Mouse (Mus musculus) pancreas, adult 10 weeks (tissue): ENCODE data around the gene Gstt2. TPM values are rescaled to one million over a fixed set of nuclear protein-coding genes. Genes with fewer than 3 reads are reported as not detected.

Experiments used
- polyA plus RNA-seq: library from polyadenylated mRNA; stranded (reverse); fragments of 350-450 nt; fragmentation: Illumina TruSeq; extraction: RNeasy Lipid Tissue Mini Kit (QIAGEN cat#74804); gene quantifications from one replicate; pipeline ENCODE4 v1.2.3, GENCODE M21; 2015; ENCODE audit warnings: low read depth, low replicate concordance; ENCODE audit not compliant: insufficient read depth

Gene Gstt2
- 17.0 TPM for polyA plus RNA-seq

DNA sequence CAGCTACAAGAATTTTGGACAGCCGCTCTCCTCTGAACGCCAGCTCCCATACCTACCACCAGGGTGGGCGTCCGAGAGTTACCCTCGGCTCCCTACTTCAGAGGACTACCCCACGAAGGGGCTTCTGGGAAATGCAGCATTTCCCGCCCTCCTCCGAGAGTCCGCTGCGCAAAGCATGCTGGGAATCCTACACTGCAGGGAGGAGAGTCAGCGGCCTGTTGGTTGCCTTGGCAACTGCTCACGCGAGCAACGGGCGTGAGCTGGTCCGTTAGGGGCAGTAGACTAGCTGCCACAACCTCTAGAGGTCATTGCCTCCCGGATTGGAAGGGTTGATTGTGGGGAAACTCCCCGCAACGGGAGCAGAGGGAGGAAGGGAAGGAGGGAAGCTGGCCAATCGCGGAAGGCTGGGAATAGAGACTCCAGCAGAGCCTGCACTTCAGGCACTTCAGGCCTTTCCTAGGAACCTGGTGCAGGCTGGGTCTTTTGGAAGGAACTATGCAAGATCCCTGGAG is at the start of gene Gstt2:
Gene Gstt2, minus strand, starts transcription at position 177 of the 512 bp plus-strand sequence.

GRCm38 (mm10) chr10:75859786-75860470 is 22.7 kb upstream of the Gstt2 start, which contains the start of gene Mif:
TSS of gene Mif (minus strand) at chr10:75860240.

GRCm38 (mm10) chr10:75822443-75822842 is 14.8 kb downstream of the Gstt2 start, which contains the start of gene Gstt4:
TSS of gene Gstt4 (minus strand) at chr10:75822543.

GRCm38 (mm10) chr10:75798176-75798696 is 39.0 kb downstream of the Gstt2 start, which contains the start of gene Gstt1:
TSS of gene Gstt1 (minus strand) at chr10:75798584.

Other genes starting within 250 kb of the Gstt2 start
- 2.0 TPM for gene Ggt5, start 248.1 kb downstream of the Gstt2 start, polyA plus RNA-seq
- gene Susd2, start 193.4 kb downstream of the Gstt2 start, polyA plus RNA-seq, result 6.1 TPM
- 25.9 TPM for gene Cabin1, start 73.1 kb downstream of the Gstt2 start, polyA plus RNA-seq
- gene Ddt, start 64.0 kb downstream of the Gstt2 start, polyA plus RNA-seq, result 16.3 TPM
- not detected for gene Gm20441, start 56.5 kb downstream of the Gstt2 start, polyA plus RNA-seq
- gene Gstt3, start 56.0 kb downstream of the Gstt2 start, polyA plus RNA-seq, result 13.3 TPM
- 30.6 TPM for gene Gstt1, start 38.8 kb downstream of the Gstt2 start, polyA plus RNA-seq
- gene Gstt4, start 14.9 kb downstream of the Gstt2 start, polyA plus RNA-seq, result not detected
- gene Mif, start 22.8 kb upstream of the Gstt2 start, polyA plus RNA-seq, result 62.3 TPM
- 253 TPM for gene Derl3, start 56.0 kb upstream of the Gstt2 start, polyA plus RNA-seq
- gene Smarcb1, start 84.2 kb upstream of the Gstt2 start, polyA plus RNA-seq, result 11.9 TPM
- 118 TPM for gene Chchd10, start 95.7 kb upstream of the Gstt2 start, polyA plus RNA-seq
- gene Mmp11, start 99.1 kb upstream of the Gstt2 start, polyA plus RNA-seq, result 1.2 TPM
- not detected for gene Gm867, start 103.2 kb upstream of the Gstt2 start, polyA plus RNA-seq
- 3.9 TPM for gene Vpreb3, start 105.6 kb upstream of the Gstt2 start, polyA plus RNA-seq
- gene Gm5134, start 117.1 kb upstream of the Gstt2 start, polyA plus RNA-seq, result not detected
- gene Zfp280b, start 195.2 kb upstream of the Gstt2 start, polyA plus RNA-seq, result 2.3 TPM